Mouse (Mus musculus) adrenal gland, adult 8-10 months (tissue): ENCODE data around the gene Snx8. TPM values are rescaled to one million over a fixed set of nuclear protein-coding genes. Genes with fewer than 3 reads are reported as not detected.
"Not testable (repeated sequence)": the region's sequence is repeated elsewhere in the genome, so short reads cannot be mapped to it uniquely, and the experiment has no call there.

Experiments
- DNase-seq: peaks from one replicate; pipeline ENCODE4 v3.0.0; 2022
- total RNA-seq, 4 experiments: library from RNA; stranded (reverse); gene quantifications; 2 replicates each; pipeline ENCODE4 v1.2.4; 2022

Snx8 gene
- total RNA-seq, 4 experiments from 2014 or later, result 14.8 to 21.0 (median 18.5) TPM

GRCm38 (mm10) chr5:140383559-140383958, 5.5 kb downstream of the Snx8 start:
- DNase-seq, result no peak

DNA sequence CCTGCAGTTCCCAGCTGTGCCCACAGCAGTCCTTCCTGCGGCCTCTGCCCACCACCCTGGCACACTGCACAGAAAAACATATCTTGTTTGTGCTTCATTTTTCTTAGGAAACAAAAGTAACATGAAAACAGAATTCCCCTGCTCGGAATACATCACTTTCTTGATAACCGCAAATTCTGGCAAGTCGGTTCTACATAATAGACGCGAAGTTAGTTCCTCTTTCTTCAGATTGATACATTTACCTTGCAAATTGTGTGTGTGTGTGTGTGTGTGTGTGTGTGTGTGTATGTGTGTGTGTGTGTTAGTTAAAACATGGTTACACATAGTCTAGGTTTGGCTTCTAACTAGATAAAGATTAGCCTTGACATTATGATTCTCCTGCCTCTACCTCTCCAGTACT, 6.4 kb downstream of the Snx8 start:
- no peak for DNase-seq

DNA sequence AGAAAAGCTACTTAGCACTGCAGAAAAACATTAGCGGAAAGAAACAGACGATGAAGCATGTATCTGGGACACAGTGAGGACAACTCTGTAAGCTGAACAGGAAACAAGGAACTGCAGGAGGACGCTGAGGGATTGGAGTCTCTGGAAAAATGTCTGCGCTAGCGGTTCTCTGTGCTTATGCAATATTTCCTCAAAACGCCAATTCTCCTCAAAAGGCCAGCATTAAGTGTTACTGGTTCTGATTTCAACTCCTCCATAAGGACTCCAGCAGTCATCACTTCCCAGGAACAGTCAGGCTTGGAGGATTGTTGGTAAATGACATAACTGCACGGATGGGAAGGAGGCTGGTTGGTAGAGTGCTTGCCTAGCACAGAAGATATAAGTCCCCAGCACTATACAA, 7.9 kb downstream of the Snx8 start:
- DNase-seq, result no peak

DNA sequence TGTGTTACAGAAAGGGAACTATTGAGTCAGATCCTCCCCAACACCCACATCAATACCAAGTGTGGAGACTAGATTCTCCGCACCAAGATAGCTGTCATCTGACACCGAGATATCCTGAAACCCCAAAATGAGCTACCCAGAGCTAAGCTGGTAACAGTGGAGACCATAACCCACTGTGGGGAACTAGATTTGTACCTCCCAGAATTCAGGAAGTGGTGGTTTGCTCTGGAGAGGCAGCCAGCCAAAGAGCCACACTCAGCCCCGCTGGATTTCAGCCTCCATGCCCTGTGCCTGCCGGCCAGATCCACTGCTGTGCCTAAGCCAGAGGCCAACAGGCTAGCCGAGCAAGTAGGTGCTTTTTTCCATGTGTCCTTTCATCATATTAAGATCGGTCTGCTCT, 9.8 kb downstream of the Snx8 start:
- no peak for DNase-seq

DNA sequence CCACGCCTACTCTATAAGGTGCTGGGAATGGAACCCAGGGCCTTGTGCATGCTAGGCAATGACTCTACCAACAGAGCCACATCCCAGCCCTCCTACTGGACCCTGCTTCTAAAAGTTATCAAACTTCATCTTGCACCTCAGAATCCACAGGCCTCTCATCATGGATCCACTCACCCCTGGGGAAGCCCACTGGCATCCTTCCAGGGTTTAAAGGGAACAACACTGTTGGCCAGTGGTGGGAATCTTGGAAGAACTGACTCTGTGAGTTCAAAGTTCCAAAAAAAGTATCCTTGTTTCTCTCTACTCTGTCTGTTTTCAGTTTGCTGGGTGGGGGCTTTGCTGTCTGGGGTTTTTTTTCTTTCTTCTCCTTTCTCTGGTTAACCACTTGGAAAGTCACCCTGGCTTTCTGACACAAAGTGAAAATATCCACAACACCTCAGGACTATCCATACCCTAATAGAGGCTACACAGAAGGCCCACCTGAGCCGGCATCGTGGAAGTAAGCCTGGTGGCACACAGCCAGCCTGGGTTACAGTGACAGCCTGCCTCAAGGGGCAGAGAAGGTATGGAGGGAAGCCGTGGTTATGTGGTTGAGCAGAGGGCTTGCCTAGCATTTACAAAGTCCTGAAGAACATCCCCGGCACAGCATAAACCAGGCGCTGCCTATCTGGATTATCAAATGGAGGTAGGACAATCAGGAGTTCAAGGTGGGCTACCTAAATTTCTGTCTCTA, 10.8 kb downstream of the Snx8 start:
- no peak for DNase-seq

DNA sequence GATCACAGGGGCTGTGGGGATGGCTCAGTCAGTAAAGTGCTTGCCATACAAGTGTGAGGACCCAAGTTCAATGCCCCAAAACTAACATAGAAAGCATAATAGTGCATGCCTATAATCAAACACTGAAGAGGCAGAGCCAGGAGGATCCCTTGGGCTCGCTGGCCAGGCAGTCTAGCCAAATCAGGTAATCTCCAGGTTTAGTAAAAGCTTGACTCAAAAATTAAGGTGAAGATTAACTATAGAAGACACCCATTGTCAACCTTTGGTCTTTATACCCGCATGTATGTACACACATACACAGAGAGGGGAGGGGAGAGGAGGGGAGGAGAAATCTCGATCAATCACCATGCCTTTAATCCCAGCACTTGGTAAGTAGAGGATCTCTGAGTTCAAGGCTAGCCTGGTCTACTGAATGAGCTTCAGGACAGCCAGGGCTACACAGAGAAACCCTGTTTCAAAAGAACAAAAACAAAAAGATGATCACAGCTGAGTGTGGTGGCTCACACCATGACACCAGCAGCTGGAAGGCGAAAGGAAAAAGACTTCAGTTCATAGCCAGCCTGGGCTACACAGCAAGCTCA, 13.7 kb downstream of the Snx8 start:
- DNase-seq, result no peak

- DNase-seq, result no peak
Observed at GRCm38 (mm10) chr5:140374226-140374625, 14.8 kb downstream of the Snx8 start.

GRCm38 (mm10) chr5:140373711-140374110, 15.4 kb downstream of the Snx8 start:
- no peak for DNase-seq

- DNase-seq, result no peak
Observed at GRCm38 (mm10) chr5:140371671-140372070, 17.4 kb downstream of the Snx8 start.

DNA sequence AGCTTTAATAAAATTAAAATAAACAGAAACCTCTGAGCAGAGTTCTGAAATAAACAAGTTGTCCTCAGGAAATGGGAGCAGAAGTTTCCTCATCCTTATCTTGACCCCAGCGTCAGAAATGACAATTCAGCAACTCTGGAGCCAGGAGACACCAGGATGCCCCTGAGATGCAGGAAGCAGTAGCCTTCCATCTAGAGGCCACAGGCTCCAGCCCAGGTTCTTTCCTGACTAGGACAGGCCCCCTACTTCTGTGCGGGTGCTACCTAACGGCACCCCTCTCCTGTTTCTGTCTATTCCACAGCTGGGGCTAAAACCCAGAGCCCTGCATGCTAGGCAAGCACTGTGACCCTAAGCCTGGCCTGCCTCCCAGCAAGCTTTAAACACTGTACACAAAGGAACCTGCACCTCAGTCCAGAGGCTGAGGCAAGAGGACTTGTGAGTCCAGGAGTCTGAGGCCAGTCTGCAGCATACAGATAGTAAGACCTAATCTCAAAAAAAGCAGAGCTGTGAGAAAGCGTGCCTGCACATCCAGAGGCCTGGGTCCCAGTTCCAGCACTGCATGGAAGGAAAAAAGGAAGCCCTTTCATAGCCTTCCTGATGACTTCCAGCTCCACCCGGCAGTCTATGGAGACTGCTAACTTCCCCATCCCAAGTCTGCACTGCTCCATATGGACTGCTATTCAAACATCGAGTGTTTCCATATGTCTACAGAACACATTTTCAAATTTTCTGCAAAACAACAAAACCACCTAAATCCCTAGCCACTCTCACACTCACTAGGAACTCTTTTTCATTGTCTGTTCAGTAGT, 18.4 kb downstream of the Snx8 start:
- DNase-seq, result no peak

GRCm38 (mm10) chr5:140369466-140369865, 19.6 kb downstream of the Snx8 start:
- no peak for DNase-seq

DNA sequence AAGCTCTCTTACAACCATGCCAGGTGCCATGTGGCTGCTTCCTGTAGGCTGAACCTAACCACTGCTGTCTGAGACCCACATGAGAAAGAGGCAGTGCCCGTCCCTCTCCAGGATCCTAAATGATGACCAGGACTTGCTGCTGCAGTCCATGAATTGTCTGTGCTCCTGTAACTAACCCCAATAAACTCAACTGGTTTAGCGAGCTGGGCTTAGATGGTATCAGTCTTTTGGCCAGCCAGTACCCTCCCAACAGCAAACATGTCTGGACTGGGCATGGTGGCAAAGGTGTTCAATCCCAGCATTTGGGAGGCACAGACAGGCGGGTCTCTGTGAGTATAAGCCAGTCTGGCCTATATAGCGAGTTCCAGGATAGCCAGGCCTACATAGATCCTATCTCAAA, 20.1 kb downstream of the Snx8 start:
- DNase-seq, result no peak

GRCm38 (mm10) chr5:140368126-140368525, 20.9 kb downstream of the Snx8 start:
- DNase-seq, result not testable (repeated sequence)

GRCm38 (mm10) chr5:140364415-140364814, 24.6 kb downstream of the Snx8 start:
- no peak for DNase-seq

DNA sequence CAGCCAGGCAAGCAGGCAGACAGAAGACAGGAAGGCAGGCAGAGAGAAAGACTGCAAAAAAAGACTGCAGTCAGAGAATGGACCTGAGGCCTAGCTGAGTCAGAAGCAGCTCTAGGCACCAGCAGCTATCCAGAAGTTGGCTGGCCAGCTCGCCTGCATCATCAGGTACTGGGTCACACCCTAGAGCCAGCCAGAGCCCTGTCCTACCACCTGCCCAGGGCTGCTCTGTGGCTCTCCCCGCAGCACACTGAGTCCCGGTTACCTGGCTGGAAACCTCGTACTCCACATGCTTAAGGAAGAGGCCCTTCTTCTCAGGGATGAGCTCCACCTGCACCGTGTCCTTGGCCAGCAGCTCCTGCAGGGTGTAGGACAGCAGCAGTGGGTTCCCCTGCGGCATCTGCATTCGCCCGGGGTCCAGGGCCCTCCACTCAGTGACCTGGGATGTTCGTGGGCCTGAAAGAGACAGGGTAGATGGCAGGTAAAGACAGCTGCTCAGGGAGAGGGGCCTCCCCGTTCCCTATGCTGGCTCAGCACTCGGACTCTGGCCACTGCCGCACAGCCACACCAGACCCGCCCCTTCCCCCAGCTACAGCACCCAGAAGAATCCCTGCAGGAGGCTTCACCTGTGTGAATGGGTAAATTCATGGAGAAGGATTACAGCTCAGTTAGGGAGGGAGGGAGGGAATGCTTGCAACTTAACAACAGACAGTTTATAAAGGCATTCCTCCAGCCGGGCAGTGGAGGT, 29.0 kb downstream of the Snx8 start:
- no peak for DNase-seq

- no peak for DNase-seq
Observed at GRCm38 (mm10) chr5:140357466-140357865, 31.6 kb downstream of the Snx8 start.

DNA sequence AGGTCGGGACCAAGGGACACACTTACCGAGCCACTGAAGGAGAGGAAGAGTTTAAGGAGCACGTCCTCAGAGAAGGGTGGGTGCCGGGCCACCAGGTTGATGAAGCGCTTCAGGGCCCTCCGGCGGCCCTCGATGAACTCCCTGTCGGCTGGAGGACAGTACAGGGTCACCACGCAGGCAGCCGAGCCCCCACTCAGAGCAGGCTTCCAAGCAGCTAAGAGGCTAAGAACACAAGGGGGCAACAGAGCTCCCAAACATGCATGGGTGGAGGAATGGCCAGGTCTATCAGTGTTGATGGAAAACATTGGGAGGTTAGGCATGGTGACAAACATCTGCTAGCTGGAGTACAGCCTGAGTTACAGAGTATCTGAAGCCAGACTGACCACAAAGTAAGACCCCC, 33.1 kb downstream of the Snx8 start:
- no peak for DNase-seq

DNA sequence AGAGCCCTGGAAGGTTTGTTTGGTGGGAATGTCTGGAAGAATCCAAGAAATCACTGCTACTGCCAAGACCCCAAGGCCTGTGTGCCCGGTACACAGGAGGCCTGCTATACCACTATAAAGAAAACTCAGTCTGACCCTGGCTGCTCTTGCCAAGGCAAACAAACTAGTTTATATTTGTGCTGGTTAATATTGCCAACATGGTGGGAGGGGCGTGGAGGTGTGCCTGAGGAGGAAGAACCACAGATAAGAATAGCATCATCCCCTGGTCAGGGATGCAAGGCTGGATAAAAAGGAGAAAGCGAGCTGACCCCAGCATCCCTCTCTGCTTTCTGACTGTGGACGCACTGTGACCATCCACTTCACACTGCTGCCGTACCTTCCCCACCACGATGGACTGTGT, 36.7 kb downstream of the Snx8 start:
- no peak for DNase-seq

DNA sequence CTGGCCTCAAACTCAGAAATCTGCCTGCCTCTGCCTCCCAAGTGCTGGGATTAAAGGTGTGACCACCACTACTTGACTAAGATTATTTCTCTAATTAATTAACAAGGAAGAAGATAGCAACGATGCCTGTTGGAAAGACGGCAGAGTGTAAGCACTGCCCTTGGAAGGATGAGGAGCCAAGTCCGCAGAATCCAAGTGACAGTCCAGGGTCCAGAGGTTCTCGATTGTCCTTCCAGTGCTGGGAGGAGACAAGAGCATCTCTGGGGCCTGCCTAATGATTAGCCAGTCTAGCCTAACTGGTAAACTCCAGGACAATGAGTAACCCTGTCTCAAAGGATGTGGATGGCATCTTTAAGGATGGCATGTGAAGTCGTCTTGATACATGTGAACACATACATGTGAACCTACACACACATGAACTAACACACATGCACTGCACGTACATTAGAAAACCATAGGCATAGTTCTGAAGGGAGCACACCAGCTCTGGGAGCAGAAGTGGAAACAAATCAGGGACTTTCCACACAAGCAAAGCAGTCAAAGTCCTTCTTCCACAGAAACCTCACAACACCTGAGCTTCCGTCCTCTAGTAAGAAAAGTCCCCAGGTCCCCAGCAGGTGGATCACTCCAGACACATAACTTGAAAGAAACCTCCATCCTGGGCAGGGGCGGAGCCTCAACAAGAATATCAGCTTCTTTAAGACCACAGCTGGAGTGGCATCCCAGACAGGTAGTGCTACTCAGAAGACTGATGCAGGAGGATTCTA, 38.1 kb downstream of the Snx8 start:
- no peak for DNase-seq

GRCm38 (mm10) chr5:140349882-140350281, 39.2 kb downstream of the Snx8 start:
- DNase-seq, result no peak

- DNase-seq, result peak; percentile 34
Observed at GRCm38 (mm10) chr5:140346050-140346449, 43.0 kb downstream of the Snx8 start.

GRCm38 (mm10) chr5:140345244-140345643, 43.8 kb downstream of the Snx8 start:
- DNase-seq, result no peak
